Mouse (Mus musculus): Measurements from ENCODE around the gene Plscr2. TPM values are rescaled to one million over a fixed set of nuclear protein-coding genes. Genes with fewer than 3 reads are reported as not detected.

The Plscr2 gene
- polyA plus RNA-seq, 1 experiment from 2014 or later, result 0.23 TPM

DNA sequence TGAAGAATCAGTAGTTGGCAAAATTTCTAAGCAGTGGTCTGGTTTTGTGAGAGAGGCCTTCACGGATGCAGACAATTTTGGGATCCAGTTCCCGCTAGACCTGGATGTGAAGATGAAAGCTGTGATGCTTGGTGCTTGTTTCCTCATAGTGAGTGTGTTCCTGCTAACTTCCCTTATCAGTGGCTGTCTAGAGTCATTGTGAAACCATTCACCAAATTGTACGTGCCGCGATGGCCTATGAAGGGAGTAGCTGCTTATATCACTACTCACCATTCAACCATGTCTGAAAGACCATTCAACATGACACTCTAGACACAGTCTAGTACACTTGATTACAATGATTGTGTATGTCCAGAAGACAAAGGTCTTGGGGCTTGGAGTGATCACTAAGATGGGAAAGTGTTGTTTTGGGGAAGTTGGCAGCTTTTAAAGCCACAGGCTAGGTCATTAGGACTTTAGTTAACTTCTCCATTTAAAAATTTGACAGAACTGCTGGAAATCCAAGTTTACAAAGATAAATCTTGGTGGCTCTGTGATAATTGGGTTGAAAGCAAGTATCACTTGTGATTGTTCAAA lies 5.5 kb upstream of the Plscr2 start:
- Histone ChIP-seq H3K9me3 (ENCODE audit: control insufficient read depth, low read length) (no peaks in the 10 kb centered on the region), H3K4me3 (ENCODE audit: low read depth, low read length) (no peak overlapping the region), H3K36me3 (ENCODE audit: control insufficient read depth, insufficient read depth, low read length) (peaks cover 2% of the 10 kb centered on the region; the same call in 1 of the 2 replicates), H3K27ac (replicated peaks; ENCODE audit: low read depth, low read length) (no peak overlapping the region), H3K27me3 (ENCODE audit: control insufficient read depth, insufficient read depth, low read length) (no peaks in the 10 kb centered on the region), H3K9ac (ENCODE audit: low read length) (no peak overlapping the region), H3K4me1 (ENCODE audit: control insufficient read depth, insufficient read depth, low read length) (no peaks in the 10 kb centered on the region), H3K4me2 (ENCODE audit: low read depth, severe bottlenecking) (no peak overlapping the region)
- 97% methylated on average over 5 of the region's 5 CpGs for WGBS
- ATAC-seq (ENCODE audit: insufficient number of reproducible peaks, low FRiP score, low TSS enrichment, low read depth) (no peak), DNase-seq (ENCODE audit: low spot score) (no peak)

GRCm38 (mm10) chr9:92270927-92271326 lies 4.5 kb upstream of the Plscr2 start:
- Histone ChIP-seq H3K9me3 (ENCODE audit: control insufficient read depth, low read length) (no peaks in the 10 kb centered on the region), H3K27me3 (ENCODE audit: control insufficient read depth, insufficient read depth, low read length) (no peaks in the 10 kb centered on the region), H3K36me3 (ENCODE audit: control insufficient read depth, insufficient read depth, low read length) (peaks cover 2% of the 10 kb centered on the region; the same call in 1 of the 2 replicates), H3K9ac (ENCODE audit: low read length) (no peak overlapping the region), H3K4me1 (ENCODE audit: control insufficient read depth, insufficient read depth, low read length) (no peaks in the 10 kb centered on the region), H3K27ac (replicated peaks; ENCODE audit: low read depth, low read length) (no peak overlapping the region), H3K4me2 (ENCODE audit: low read depth, severe bottlenecking) (no peak overlapping the region), H3K4me3 (ENCODE audit: low read depth, low read length) (no peak overlapping the region)
- DNase-seq (ENCODE audit: low spot score) (peak; percentile 32), ATAC-seq (ENCODE audit: insufficient number of reproducible peaks, low FRiP score, low TSS enrichment, low read depth) (no peak)
- WGBS, result 55% methylated on average over 4 of the region's 4 CpGs

DNA sequence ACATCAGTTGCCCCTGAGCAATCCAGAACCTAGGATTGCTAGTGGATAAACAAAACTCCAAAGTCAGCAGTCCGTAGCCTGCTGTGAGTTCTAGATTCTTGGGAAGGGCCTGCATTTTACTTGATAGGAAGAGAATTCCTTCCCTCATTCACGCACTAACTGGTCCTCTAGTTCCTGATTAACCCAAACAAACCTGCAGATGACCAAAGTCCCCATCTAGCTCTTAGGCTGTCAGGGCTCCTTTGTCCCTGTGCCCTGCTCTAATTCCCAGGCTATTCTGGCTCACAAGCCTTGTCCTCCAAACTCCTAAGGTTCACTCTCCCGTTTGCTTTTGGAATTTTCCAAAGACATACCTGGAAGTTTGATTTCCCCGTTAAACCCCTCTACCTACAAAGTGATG lies 2.8 kb upstream of the Plscr2 start:
- Histone ChIP-seq H3K36me3 (ENCODE audit: control insufficient read depth, insufficient read depth, low read length) (peaks cover 2% of the 10 kb centered on the region; the same call in 1 of the 2 replicates), H3K9ac (ENCODE audit: low read length) (no peak overlapping the region), H3K4me1 (ENCODE audit: control insufficient read depth, insufficient read depth, low read length) (no peaks in the 10 kb centered on the region), H3K27me3 (ENCODE audit: control insufficient read depth, insufficient read depth, low read length) (no peaks in the 10 kb centered on the region), H3K27ac (replicated peaks; ENCODE audit: low read depth, low read length) (no peak overlapping the region), H3K4me2 (ENCODE audit: low read depth, severe bottlenecking) (no peak overlapping the region), H3K4me3 (ENCODE audit: low read depth, low read length) (no peak overlapping the region), H3K9me3 (ENCODE audit: control insufficient read depth, low read length) (no peaks in the 10 kb centered on the region)
- DNase-seq (ENCODE audit: low spot score), result no peak
- no peak for ATAC-seq (ENCODE audit: insufficient number of reproducible peaks, low FRiP score, low TSS enrichment, low read depth)
- 84% methylated on average over 4 of the region's 4 CpGs for WGBS

DNA sequence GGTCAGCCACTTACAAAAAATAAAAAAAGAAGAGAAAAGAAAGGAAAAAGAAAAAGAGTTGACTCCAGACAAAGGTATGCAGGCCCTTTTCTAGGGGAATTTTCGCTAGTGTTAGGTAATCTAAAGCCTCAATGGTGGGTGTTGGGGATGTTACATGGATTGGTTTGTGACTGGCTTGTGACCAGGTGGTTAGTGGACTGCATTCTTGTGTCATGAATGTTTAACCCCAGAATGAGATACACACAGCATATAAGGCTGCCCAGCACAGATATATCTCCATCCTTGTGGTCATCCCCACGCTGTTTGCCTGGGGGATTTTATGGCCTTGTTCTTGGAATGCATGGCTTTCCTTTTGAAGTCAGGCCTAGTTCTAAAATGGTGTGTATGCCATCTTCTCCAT lies 2.1 kb upstream of the Plscr2 start:
- no peaks in the 10 kb centered on the region for H3K9me3 ChIP-seq (ENCODE audit: control insufficient read depth, low read length)
- no peak overlapping the region for H3K9ac ChIP-seq (ENCODE audit: low read length)
- H3K4me3 ChIP-seq (ENCODE audit: low read depth, low read length), result no peak overlapping the region
- H3K36me3 ChIP-seq (ENCODE audit: control insufficient read depth, insufficient read depth, low read length), result peaks cover 2% of the 10 kb centered on the region; the same call in 1 of the 2 replicates
- no peak overlapping the region for H3K4me2 ChIP-seq (ENCODE audit: low read depth, severe bottlenecking)
- ATAC-seq (ENCODE audit: insufficient number of reproducible peaks, low FRiP score, low TSS enrichment, low read depth) (no peak), DNase-seq (ENCODE audit: low spot score) (no peak)
- H3K27me3 ChIP-seq (ENCODE audit: control insufficient read depth, insufficient read depth, low read length), result no peaks in the 10 kb centered on the region
- 82% methylated on average over 2 of the region's 2 CpGs for WGBS
- no peaks in the 10 kb centered on the region for H3K4me1 ChIP-seq (ENCODE audit: control insufficient read depth, insufficient read depth, low read length)
- no peak overlapping the region for H3K27ac ChIP-seq (replicated peaks; ENCODE audit: low read depth, low read length)

DNA sequence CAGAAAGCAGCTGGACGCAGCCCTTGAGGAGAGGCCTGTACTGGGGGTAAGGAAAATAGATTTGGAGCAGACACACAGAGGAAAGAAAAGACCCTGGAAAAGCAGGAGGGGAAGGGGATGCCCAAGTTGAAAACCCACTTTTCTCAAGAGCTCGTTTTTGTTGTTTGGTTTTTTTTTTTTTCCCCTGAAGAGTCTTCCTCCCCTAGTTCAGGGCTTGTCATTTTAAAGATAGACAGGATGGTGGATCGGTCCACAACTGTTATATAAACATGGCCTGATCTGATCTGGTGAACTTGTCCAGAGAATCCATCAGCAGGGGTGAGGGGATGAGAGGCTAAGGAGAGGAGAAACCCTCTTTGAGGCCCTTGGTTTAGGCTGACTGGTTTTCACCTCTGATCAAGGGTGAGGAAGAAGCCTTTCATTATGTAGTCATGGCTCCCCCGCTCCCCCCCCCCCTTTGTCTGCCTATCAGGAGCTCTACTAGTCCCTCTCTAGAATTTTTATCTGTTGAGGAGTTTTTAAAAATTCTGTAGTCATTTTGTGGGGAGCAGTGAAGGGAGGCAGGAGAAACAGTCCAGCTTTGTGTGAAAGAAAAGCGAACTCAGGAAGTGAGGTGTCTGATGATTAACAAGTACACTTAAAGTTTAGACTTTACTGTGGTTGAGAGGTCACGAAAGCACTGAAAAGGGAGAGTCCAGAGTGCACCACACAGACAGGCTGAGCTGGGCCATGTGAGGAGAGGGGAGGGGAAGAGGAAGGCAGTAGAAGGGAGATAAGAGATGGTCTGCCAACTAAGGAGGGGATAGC lies 1.2 kb upstream of the Plscr2 start:
- Histone ChIP-seq H3K4me1 (ENCODE audit: control insufficient read depth, insufficient read depth, low read length) (no peaks in the 10 kb centered on the region), H3K9me3 (ENCODE audit: control insufficient read depth, low read length) (no peaks in the 10 kb centered on the region), H3K36me3 (ENCODE audit: control insufficient read depth, insufficient read depth, low read length) (no peaks in the 10 kb centered on the region; the same call in 1 of the 2 replicates), H3K9ac (ENCODE audit: low read length) (no peak overlapping the region), H3K27me3 (ENCODE audit: control insufficient read depth, insufficient read depth, low read length) (no peaks in the 10 kb centered on the region), H3K4me3 (ENCODE audit: low read depth, low read length) (no peak overlapping the region), H3K27ac (replicated peaks; ENCODE audit: low read depth, low read length) (no peak overlapping the region), H3K4me2 (ENCODE audit: low read depth, severe bottlenecking) (no peak overlapping the region)
- WGBS, result 71% methylated on average over 6 of the region's 6 CpGs
- no peak for DNase-seq (ENCODE audit: low spot score)
- no peak for ATAC-seq (ENCODE audit: insufficient number of reproducible peaks, low FRiP score, low TSS enrichment, low read depth)

GRCm38 (mm10) chr9:92276360-92276759 lies 958 bp downstream of the Plscr2 start:
- WGBS, result 74% methylated on average over 7 of the region's 7 CpGs
- no peak overlapping the region for H3K4me2 ChIP-seq (ENCODE audit: low read depth, severe bottlenecking)
- H3K9me3 ChIP-seq (ENCODE audit: control insufficient read depth, low read length), result no peaks in the 10 kb centered on the region
- DNase-seq (ENCODE audit: low spot score) (no peak), ATAC-seq (ENCODE audit: insufficient number of reproducible peaks, low FRiP score, low TSS enrichment, low read depth) (no peak)
- no peak overlapping the region for H3K27ac ChIP-seq (replicated peaks; ENCODE audit: low read depth, low read length)
- no peak overlapping the region for H3K9ac ChIP-seq (ENCODE audit: low read length)
- H3K27me3 ChIP-seq (ENCODE audit: control insufficient read depth, insufficient read depth, low read length), result no peaks in the 10 kb centered on the region
- H3K4me1 ChIP-seq (ENCODE audit: control insufficient read depth, insufficient read depth, low read length), result no peaks in the 10 kb centered on the region
- no peaks in the 10 kb centered on the region for H3K36me3 ChIP-seq (ENCODE audit: control insufficient read depth, insufficient read depth, low read length)
- no peak overlapping the region for H3K4me3 ChIP-seq (ENCODE audit: low read depth, low read length)

- WGBS, result 90% methylated on average over 1 of the region's 1 CpGs
- DNase-seq (ENCODE audit: low spot score), result no peak
- no peak for ATAC-seq (ENCODE audit: insufficient number of reproducible peaks, low FRiP score, low TSS enrichment, low read depth)
- peaks cover 4% of the 10 kb centered on the region; the same call in 1 of the 2 replicates for H3K4me1 ChIP-seq (ENCODE audit: control insufficient read depth, insufficient read depth, low read length)
- H3K36me3 ChIP-seq (ENCODE audit: control insufficient read depth, insufficient read depth, low read length), result no peaks in the 10 kb centered on the region
- no peak overlapping the region for H3K9ac ChIP-seq (ENCODE audit: low read length)
- H3K27me3 ChIP-seq (ENCODE audit: control insufficient read depth, insufficient read depth, low read length), result no peaks in the 10 kb centered on the region
- H3K4me2 ChIP-seq (ENCODE audit: low read depth, severe bottlenecking), result no peak overlapping the region
- no peak overlapping the region for H3K4me3 ChIP-seq (ENCODE audit: low read depth, low read length)
- no peak overlapping the region for H3K27ac ChIP-seq (replicated peaks; ENCODE audit: low read depth, low read length)
- no peaks in the 10 kb centered on the region for H3K9me3 ChIP-seq (ENCODE audit: control insufficient read depth, low read length)
Measured at GRCm38 (mm10) chr9:92280048-92280447, 4.6 kb downstream of the Plscr2 start.

DNA sequence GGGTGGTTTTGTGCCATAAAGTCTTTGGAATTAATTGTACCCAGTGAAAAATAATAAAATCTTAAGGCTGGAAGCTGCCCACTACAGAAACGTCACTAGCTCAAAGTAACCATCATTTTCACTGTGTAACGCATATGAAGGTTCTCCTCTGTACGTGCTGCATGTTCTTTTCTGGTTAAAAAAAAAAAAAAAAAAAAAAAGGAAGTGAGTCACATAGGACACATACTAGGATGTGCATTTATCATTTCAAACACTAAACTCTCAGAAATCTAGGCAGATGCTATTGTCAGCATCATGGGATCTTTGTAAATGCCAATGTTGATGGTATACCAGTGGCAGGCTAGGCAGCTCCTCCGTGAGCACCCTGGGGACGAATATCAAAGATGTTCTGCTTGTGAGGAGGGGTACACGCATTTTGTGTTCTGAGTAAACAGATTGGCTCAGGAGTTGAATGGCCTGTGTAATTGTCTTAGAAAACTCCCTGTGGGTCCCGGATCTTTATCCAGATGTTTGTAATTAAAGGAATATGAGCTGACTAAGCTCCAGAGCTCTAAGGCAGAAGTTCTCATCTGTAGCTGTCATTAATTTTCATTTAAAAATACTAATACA lies 7.3 kb downstream of the Plscr2 start:
- H3K4me2 ChIP-seq (ENCODE audit: low read depth, severe bottlenecking), result no peak overlapping the region
- 25% methylated on average over 7 of the region's 7 CpGs for WGBS
- H3K9me3 ChIP-seq (ENCODE audit: control insufficient read depth, low read length), result no peaks in the 10 kb centered on the region
- H3K4me1 ChIP-seq (ENCODE audit: control insufficient read depth, insufficient read depth, low read length), result peaks cover 4% of the 10 kb centered on the region; the same call in 1 of the 2 replicates
- no peaks in the 10 kb centered on the region for H3K36me3 ChIP-seq (ENCODE audit: control insufficient read depth, insufficient read depth, low read length)
- DNase-seq (ENCODE audit: low spot score) (no peak), ATAC-seq (ENCODE audit: insufficient number of reproducible peaks, low FRiP score, low TSS enrichment, low read depth) (no peak)
- H3K27ac ChIP-seq (replicated peaks; ENCODE audit: low read depth, low read length), result no peak overlapping the region
- H3K27me3 ChIP-seq (ENCODE audit: control insufficient read depth, insufficient read depth, low read length), result no peaks in the 10 kb centered on the region
- no peak overlapping the region for H3K4me3 ChIP-seq (ENCODE audit: low read depth, low read length)
- H3K9ac ChIP-seq (ENCODE audit: low read length), result no peak overlapping the region

Data from limb, embryonic 11.5 days (tissue).